ENCODE assay signal across 8 mouse cellular contexts in genomic region chr5:49285455-49286135, GRCm38 (mm10).
DNase-seq lines count a peak whose midpoint lies in the region; ATAC-seq lines count a peak whose summit lies in the region.

No protein-coding gene starts in this region.

- H3K4me1 ChIP-seq in heart, embryonic 15.5 days (replicated peaks) = peaks cover 4% of the 10 kb centered on the region
- H3K4me1 ChIP-seq in forebrain, embryonic 11.5 days (replicated peaks; ENCODE audit: control insufficient read depth, insufficient read depth, low read length) = no peaks in the 10 kb centered on the region; the same call in 1 of the 2 replicates
- peaks cover 8% of the 10 kb centered on the region for H3K4me1 ChIP-seq in limb, embryonic 10.5 days
- H3K4me1 ChIP-seq in stomach, embryonic 14.5 days (ENCODE audit: control insufficient read depth, insufficient read depth, low read length) = peaks cover 6% of the 10 kb centered on the region; the same call in 1 of the 2 replicates

- 23% methylated on average over 12 of the region's 12 CpGs for WGBS in heart, embryonic 15.5 days
- 13% methylated on average over 12 of the region's 12 CpGs for WGBS in forebrain, embryonic 11.5 days
- 31% methylated on average over 12 of the region's 12 CpGs for WGBS in limb, embryonic 10.5 days
- WGBS in stomach, embryonic 14.5 days = 19% methylated on average over 12 of the region's 12 CpGs

- H3K27me3 ChIP-seq in heart, embryonic 15.5 days = no peaks in the 10 kb centered on the region
- H3K27me3 ChIP-seq in forebrain, embryonic 11.5 days (ENCODE audit: control insufficient read depth, insufficient read depth, low read length) = no peaks in the 10 kb centered on the region; the same call in 1 of the 2 replicates
- H3K27me3 ChIP-seq in limb, embryonic 10.5 days (ENCODE audit: low read depth, poor library complexity, severe bottlenecking) = no peaks in the 10 kb centered on the region
- no peaks in the 10 kb centered on the region for H3K27me3 ChIP-seq in stomach, embryonic 14.5 days (ENCODE audit: control insufficient read depth, insufficient read depth, low read length)

- no peak overlapping the region for H3K27ac ChIP-seq in heart, embryonic 15.5 days
- no peak overlapping the region for H3K27ac ChIP-seq in forebrain, embryonic 11.5 days (ENCODE audit: low read depth, low read length)
- no peak overlapping the region for H3K27ac ChIP-seq in limb, embryonic 10.5 days
- H3K27ac ChIP-seq in stomach, embryonic 14.5 days (ENCODE audit: low read length) = no peak overlapping the region

- DNase-seq in heart, postnatal 4 days = no peak
- DNase-seq in cerebellum, adult 9-11 months = peak; percentile 33
- peak; percentile 50 for DNase-seq in forebrain, embryonic 11.5 days (ENCODE audit: low spot score)
- DNase-seq in limb, embryonic 10.5 days (ENCODE audit: low spot score) = peak; percentile 33
- DNase-seq in gastrocnemius, postnatal 25 days = no peak
- no peak for DNase-seq in layer of hippocampus, adult 9-11 months

- no peaks in the 10 kb centered on the region for H3K9me3 ChIP-seq in heart, embryonic 15.5 days (replicated peaks)
- H3K9me3 ChIP-seq in forebrain, embryonic 11.5 days (ENCODE audit: control insufficient read depth, low read length) = no peaks in the 10 kb centered on the region
- no peaks in the 10 kb centered on the region for H3K9me3 ChIP-seq in limb, embryonic 10.5 days (replicated peaks)
- no peaks in the 10 kb centered on the region for H3K9me3 ChIP-seq in stomach, embryonic 14.5 days (ENCODE audit: control insufficient read depth, low read depth, low read length)

- no peak for ATAC-seq in heart, embryonic 15.5 days (replicated peaks; ENCODE audit: insufficient number of reproducible peaks, insufficient read depth, low FRiP score, low read depth)
- ATAC-seq in forebrain, embryonic 11.5 days (replicated peaks; ENCODE audit: low FRiP score) = peak; percentile 23
- ATAC-seq in stomach, embryonic 14.5 days (ENCODE audit: insufficient number of reproducible peaks, insufficient read depth, low FRiP score, low read depth) = no peak

- peak overlapping the region; percentile 44 for H3K4me2 ChIP-seq in heart, embryonic 15.5 days
- peak overlapping the region; percentile 49 for H3K4me2 ChIP-seq in forebrain, embryonic 11.5 days (ENCODE audit: low read depth, low read length, severe bottlenecking)
- H3K4me2 ChIP-seq in stomach, embryonic 14.5 days (replicated peaks; ENCODE audit: low read depth, low read length) = peak overlapping the region; percentile 27

- no peaks in the 10 kb centered on the region for H3K36me3 ChIP-seq in heart, embryonic 15.5 days
- H3K36me3 ChIP-seq in forebrain, embryonic 11.5 days (ENCODE audit: control insufficient read depth, insufficient read depth, low read length) = no peaks in the 10 kb centered on the region
- H3K36me3 ChIP-seq in limb, embryonic 10.5 days = no peaks in the 10 kb centered on the region
- no peaks in the 10 kb centered on the region for H3K36me3 ChIP-seq in stomach, embryonic 14.5 days (ENCODE audit: control insufficient read depth, insufficient read depth, low read length)

- H3K9ac ChIP-seq in heart, embryonic 15.5 days = no peak overlapping the region
- H3K9ac ChIP-seq in forebrain, embryonic 11.5 days (ENCODE audit: low read length) = peak overlapping the region; percentile 27
- H3K9ac ChIP-seq in stomach, embryonic 14.5 days (replicated peaks; ENCODE audit: low read depth, low read length) = no peak overlapping the region

- H3K4me3 ChIP-seq in heart, embryonic 15.5 days = no peak overlapping the region
- peak overlapping the region; percentile 16; the same call in 1 of the 2 replicates for H3K4me3 ChIP-seq in forebrain, embryonic 11.5 days (ENCODE audit: low read depth, low read length)
- peak overlapping the region; percentile 1; the same call in 1 of the 2 replicates for H3K4me3 ChIP-seq in limb, embryonic 10.5 days
- no peak overlapping the region for H3K4me3 ChIP-seq in stomach, embryonic 14.5 days (ENCODE audit: low read depth, low read length)

Comparison
In these comparisons a context has a peak if more than half of its experiments do, and no peak if none do; other contexts are left out.
1. H3K4me3 ChIP-seq: peak in forebrain, embryonic 11.5 days (single experiment) and limb, embryonic 10.5 days (single experiment); none in heart, embryonic 15.5 days (single experiment) and stomach, embryonic 14.5 days (single experiment).
2. DNase-seq: peak in cerebellum, adult 9-11 months (single experiment), forebrain, embryonic 11.5 days (single experiment) and limb, embryonic 10.5 days (single experiment); none in heart, postnatal 4 days (single experiment), gastrocnemius, postnatal 25 days (single experiment) and layer of hippocampus, adult 9-11 months (single experiment).
3. Peak in every context shown above with its lines, with median percentiles within 50 percentile points of each other: H3K4me2 ChIP-seq.